Mouse (Mus musculus) thymus, adult 18-20 months (tissue): Measurements from ENCODE around the gene Mafk.

ENCODE experiments used
- DNase-seq, 2 experiments: peaks; one replicate each; pipeline ENCODE4 v3.0.0; 2022; ENCODE audit warnings: mixed read lengths in 2 of 2

The Mafk gene

GRCm38 (mm10) chr5:139819538-139820181 is 28.3 kb downstream of the Mafk start, which contains the start of gene Tmem184a:
TSS of gene Tmem184a (minus strand) at chr5:139819917.
- DNase-seq = no peak

- DNase-seq = no peak
Measured at GRCm38 (mm10) chr5:139821466-139822459, 30.4 kb downstream of the Mafk start.

- no peak for DNase-seq
Measured at GRCm38 (mm10) chr5:139824531-139824930, 33.2 kb downstream of the Mafk start.

- DNase-seq = no peak
Measured at GRCm38 (mm10) chr5:139825947-139826346, 34.6 kb downstream of the Mafk start.

- DNase-seq = peak; percentile 66 to 69
Measured at GRCm38 (mm10) chr5:139826357-139827055, 35.2 kb downstream of the Mafk start, which contains the start of the genes Gm26938 and Psmg3. TSS of gene Gm26938 (minus strand) at chr5:139826407. TSS of gene Psmg3 (minus strand) at chr5:139826885.

DNA sequence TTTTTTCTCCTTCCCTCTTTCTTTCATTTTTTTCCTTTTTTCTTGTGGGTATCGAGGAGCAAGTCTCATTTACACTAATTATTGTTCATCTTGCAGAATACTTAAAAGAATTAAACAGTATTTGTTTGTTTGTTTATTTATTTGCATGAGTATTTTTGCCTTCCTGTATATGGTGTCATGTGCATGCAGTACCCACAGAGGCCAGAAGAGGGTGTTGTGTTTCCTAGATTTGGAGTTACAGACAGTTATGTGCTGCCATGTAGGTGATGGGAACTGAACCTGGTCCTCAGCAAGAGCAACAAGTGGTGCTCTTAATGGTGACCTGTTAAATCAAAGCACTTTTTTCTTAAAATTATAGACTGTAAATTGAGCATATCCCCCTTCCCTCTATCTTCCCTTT is 36.3 kb downstream of the Mafk start:
- DNase-seq = no peak

GRCm38 (mm10) chr5:139829384-139829783 is 38.1 kb downstream of the Mafk start:
- DNase-seq = no peak

- no peak for DNase-seq
Measured at GRCm38 (mm10) chr5:139830734-139831133, 39.4 kb downstream of the Mafk start.

DNA sequence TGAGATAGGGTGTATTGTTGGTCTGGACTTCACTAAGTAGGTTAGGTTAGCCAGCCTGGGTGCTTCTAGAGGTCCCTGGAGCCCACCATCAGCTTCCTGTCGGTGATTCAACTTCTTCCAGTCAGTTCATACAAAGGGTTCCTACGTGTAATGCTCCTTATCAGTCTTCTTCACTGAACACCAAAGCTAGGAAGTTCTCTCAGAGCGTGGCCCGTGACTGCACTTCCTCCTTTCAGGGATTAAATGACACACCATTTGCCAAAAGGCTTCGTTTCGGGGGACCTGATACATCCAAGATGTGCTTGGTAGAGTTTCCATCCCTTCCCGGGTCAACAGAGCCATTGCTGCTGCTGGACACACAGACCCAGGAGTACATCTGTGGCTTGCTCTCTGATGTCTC is 40.8 kb downstream of the Mafk start:
- DNase-seq = no peak

- DNase-seq = no peak
Measured at GRCm38 (mm10) chr5:139835706-139836105, 44.4 kb downstream of the Mafk start.

GRCm38 (mm10) chr5:139838476-139838892 is 47.2 kb downstream of the Mafk start:
- DNase-seq = no peak

DNA sequence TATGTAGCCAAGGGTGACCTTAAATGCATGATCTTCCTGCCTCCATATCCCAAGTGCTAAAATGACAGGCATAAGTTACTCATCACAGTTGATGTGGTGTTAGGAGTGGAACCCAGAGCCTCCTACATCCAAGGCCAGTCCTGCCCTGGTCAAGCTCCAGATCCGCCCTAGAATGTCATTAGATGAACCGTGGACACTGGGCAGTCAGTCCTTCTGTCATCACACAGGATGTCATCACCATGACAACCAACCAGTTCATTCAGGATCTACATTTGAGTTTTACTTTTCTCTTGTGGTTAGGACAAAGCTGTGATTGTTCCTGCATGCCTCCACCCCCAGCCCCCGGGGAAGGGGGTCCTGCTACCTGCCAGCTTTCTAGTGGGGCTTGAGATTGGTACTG is 47.8 kb downstream of the Mafk start:
- DNase-seq = no peak

GRCm38 (mm10) chr5:139849626-139850320 is 58.5 kb downstream of the Mafk start:
- DNase-seq = no peak
